Mouse (Mus musculus) forebrain, embryonic 16.5 days (tissue): ENCODE results near the gene Afg1l. TPM values are rescaled to one million over a fixed set of nuclear protein-coding genes. Genes with fewer than 3 reads are reported as not detected.

Experiments
- ATAC-seq: fragments of 200-750 bp; cut with Nextera tagmentation; 2 replicates; pipeline ENCODE4 v1.8.0; 2017; ENCODE audit warnings: mild to moderate bottlenecking, moderate library complexity
- H3K27ac ChIP-seq: fragments of 300-500 bp; sonication (generic); 2 replicates; pipeline ENCODE4 v1.5.1; 2014; ENCODE audit warnings: low read length, control low read depth
- H3K27me3 ChIP-seq: fragments of 300-500 bp; sonication (generic); replicated peaks from 2 replicates; pipeline ENCODE4 v1.6.1; 2014; ENCODE audit warnings: low read length; ENCODE audit not compliant: control insufficient read depth, insufficient read depth
- H3K36me3 ChIP-seq: fragments of 300-500 bp; sonication (generic); 2 replicates; pipeline ENCODE4 v1.6.1; 2014; ENCODE audit not compliant: control insufficient read depth, insufficient read depth
- H3K4me1 ChIP-seq: fragments of 300-500 bp; sonication (generic); replicated peaks from 2 replicates; pipeline ENCODE4 v1.6.1; 2014; ENCODE audit warnings: low read length; ENCODE audit not compliant: control insufficient read depth, insufficient read depth
- H3K4me2 ChIP-seq: fragments of 300-500 bp; sonication (generic); 2 replicates; pipeline ENCODE4 v1.6.1; 2014; ENCODE audit warnings: mild to moderate bottlenecking, low read length, control low read depth
- H3K4me3 ChIP-seq: fragments of 300-500 bp; sonication (generic); replicated peaks from 2 replicates; pipeline ENCODE4 v1.5.1; 2014; ENCODE audit warnings: mild to moderate bottlenecking, low read length, control low read depth
- H3K9ac ChIP-seq: fragments of 300-500 bp; sonication (generic); replicated peaks from 2 replicates; pipeline ENCODE4 v1.6.1; 2014; ENCODE audit warnings: low read depth, low read length, control low read depth
- H3K9me3 ChIP-seq: fragments of 300-500 bp; sonication (generic); 2 replicates; pipeline ENCODE4 v1.6.1; 2016; ENCODE audit warnings: low read length; ENCODE audit not compliant: control insufficient read depth
- WGBS: fragments of 180-500 bp; shearing (Covaris S2); extraction: QIAGEN DNeasy Blood & Tissue Kit; methylation state at CpG from one replicate; pipeline ENCODE4 v1.1.7; 2014; 5-methylcytosine and 5-hydroxymethylcytosine counted together
- polyA plus RNA-seq: library from polyadenylated mRNA; unstranded; fragments of >200 nt; fragmentation: Nextera tagmentation; extraction: Ambion mirVana; gene quantifications from 2 replicates; pipeline ENCODE4 v1.2.1, GENCODE M21; 2015

The Afg1l gene
- polyA plus RNA-seq, 1 experiment from 2014 or later = 6.9 TPM

GRCm38 (mm10) chr10:42297109-42297508 lies 181.3 kb downstream of the Afg1l start:
- Histone ChIP-seq H3K9me3 (no peaks in the 10 kb centered on the region), H3K4me1 (no peaks in the 10 kb centered on the region), H3K4me2 (no peak overlapping the region), H3K27me3 (no peaks in the 10 kb centered on the region), H3K4me3 (no peak overlapping the region), H3K27ac (no peak overlapping the region), H3K36me3 (no peaks in the 10 kb centered on the region), H3K9ac (no peak overlapping the region)
- 87% methylated on average over 2 of the region's 2 CpGs for WGBS
- no peak for ATAC-seq

DNA sequence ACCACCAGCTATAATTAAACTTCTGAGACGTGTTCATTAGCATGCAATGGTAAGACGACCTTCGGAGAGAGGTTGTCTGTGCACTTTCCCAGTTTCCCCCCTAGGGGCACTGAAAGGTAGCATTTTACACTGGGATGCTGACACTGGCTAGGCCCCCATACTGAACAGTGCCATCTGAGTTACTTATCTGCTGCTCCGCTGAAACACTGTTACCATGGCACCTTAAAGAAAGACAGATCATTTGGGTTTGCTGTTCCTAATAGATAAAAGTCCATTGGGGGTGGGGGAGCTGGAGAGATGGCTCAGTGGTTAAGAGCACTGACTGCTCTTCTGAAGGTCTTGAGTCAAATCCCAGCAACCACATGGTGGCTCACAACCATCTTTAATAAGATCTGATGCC lies 181.8 kb downstream of the Afg1l start:
- ATAC-seq = no peak
- H3K9ac ChIP-seq = no peak overlapping the region
- no peak overlapping the region for H3K4me3 ChIP-seq
- no peak overlapping the region for H3K27ac ChIP-seq
- H3K27me3 ChIP-seq = no peaks in the 10 kb centered on the region
- 53% methylated on average over 4 of the region's 4 CpGs for WGBS
- no peaks in the 10 kb centered on the region for H3K4me1 ChIP-seq
- H3K4me2 ChIP-seq = no peak overlapping the region
- no peaks in the 10 kb centered on the region for H3K36me3 ChIP-seq
- H3K9me3 ChIP-seq = no peaks in the 10 kb centered on the region

GRCm38 (mm10) chr10:42295028-42295427 lies 183.3 kb downstream of the Afg1l start:
- no peaks in the 10 kb centered on the region for H3K4me1 ChIP-seq
- H3K27ac ChIP-seq = no peak overlapping the region
- H3K36me3 ChIP-seq = no peaks in the 10 kb centered on the region
- no peaks in the 10 kb centered on the region for H3K9me3 ChIP-seq
- no peak overlapping the region for H3K9ac ChIP-seq
- H3K27me3 ChIP-seq = no peaks in the 10 kb centered on the region
- no peak overlapping the region for H3K4me2 ChIP-seq
- no peak overlapping the region for H3K4me3 ChIP-seq
- peak; percentile 78 for ATAC-seq
- WGBS = 6% methylated on average over 1 of the region's 1 CpGs

GRCm38 (mm10) chr10:42294392-42294791 lies 184.0 kb downstream of the Afg1l start:
- Histone ChIP-seq H3K27ac (no peak overlapping the region), H3K4me2 (no peak overlapping the region), H3K4me3 (no peak overlapping the region), H3K9ac (no peak overlapping the region), H3K36me3 (no peaks in the 10 kb centered on the region), H3K27me3 (no peaks in the 10 kb centered on the region), H3K9me3 (no peaks in the 10 kb centered on the region), H3K4me1 (no peaks in the 10 kb centered on the region)
- no peak for ATAC-seq
- 64% methylated on average over 2 of the region's 2 CpGs for WGBS

DNA sequence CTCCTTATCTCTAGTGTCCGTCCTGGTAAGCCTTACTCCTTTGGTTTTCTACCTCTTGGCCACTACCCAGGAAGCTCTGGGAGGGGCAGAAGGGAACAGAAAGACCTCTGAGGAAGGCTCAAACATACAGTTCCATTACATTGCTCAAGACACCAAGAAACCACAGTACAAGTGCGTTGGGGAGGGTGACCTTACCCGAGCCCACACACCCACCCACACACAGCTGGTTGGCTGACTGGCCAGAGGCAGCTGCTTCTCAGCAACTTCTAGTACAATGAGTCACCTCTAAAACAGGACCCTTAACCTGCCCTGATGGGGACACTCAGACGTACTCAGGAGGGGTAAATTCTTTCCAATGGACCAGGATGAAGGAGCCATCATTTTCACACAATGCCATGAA lies 184.5 kb downstream of the Afg1l start:
- no peaks in the 10 kb centered on the region for H3K4me1 ChIP-seq
- H3K27me3 ChIP-seq = no peaks in the 10 kb centered on the region
- no peak overlapping the region for H3K27ac ChIP-seq
- H3K4me3 ChIP-seq = no peak overlapping the region
- ATAC-seq = no peak
- WGBS = 81% methylated on average over 4 of the region's 4 CpGs
- H3K4me2 ChIP-seq = no peak overlapping the region
- no peaks in the 10 kb centered on the region for H3K9me3 ChIP-seq
- no peak overlapping the region for H3K9ac ChIP-seq
- no peaks in the 10 kb centered on the region for H3K36me3 ChIP-seq

- 61% methylated on average over 5 of the region's 5 CpGs for WGBS
- Histone ChIP-seq H3K9me3 (no peaks in the 10 kb centered on the region), H3K4me2 (no peak overlapping the region), H3K27me3 (no peaks in the 10 kb centered on the region), H3K4me3 (no peak overlapping the region), H3K27ac (no peak overlapping the region), H3K9ac (no peak overlapping the region), H3K36me3 (no peaks in the 10 kb centered on the region), H3K4me1 (no peaks in the 10 kb centered on the region)
- ATAC-seq = no peak
These were observed 187.0 kb downstream of the Afg1l start for GRCm38 (mm10) chr10:42291360-42291759.

DNA sequence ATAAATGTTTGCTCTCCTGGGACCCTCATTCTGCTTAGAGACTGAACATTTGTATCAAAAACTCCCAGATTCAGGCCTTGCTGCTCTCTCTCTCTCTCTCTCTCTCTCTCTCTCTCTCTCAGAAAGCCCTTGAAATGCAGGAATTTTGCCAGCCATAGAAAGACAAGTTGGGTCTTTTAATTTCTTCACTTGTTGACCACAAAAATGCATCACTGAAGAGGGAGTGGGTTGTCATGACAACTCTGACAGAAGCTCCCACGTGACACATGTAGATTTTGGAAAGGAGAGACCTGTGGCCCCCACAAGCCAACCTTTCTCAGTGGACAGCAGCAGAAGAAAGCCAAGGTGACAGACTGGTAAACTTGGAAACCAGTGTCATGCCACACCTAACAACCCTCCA lies 190.7 kb downstream of the Afg1l start:
- 50% methylated on average over 1 of the region's 1 CpGs for WGBS
- H3K4me2 ChIP-seq = no peak overlapping the region
- no peak overlapping the region for H3K9ac ChIP-seq
- no peak overlapping the region for H3K27ac ChIP-seq
- no peaks in the 10 kb centered on the region for H3K27me3 ChIP-seq
- no peak overlapping the region for H3K4me3 ChIP-seq
- no peaks in the 10 kb centered on the region for H3K4me1 ChIP-seq
- no peaks in the 10 kb centered on the region for H3K36me3 ChIP-seq
- H3K9me3 ChIP-seq = no peaks in the 10 kb centered on the region
- ATAC-seq = no peak

DNA sequence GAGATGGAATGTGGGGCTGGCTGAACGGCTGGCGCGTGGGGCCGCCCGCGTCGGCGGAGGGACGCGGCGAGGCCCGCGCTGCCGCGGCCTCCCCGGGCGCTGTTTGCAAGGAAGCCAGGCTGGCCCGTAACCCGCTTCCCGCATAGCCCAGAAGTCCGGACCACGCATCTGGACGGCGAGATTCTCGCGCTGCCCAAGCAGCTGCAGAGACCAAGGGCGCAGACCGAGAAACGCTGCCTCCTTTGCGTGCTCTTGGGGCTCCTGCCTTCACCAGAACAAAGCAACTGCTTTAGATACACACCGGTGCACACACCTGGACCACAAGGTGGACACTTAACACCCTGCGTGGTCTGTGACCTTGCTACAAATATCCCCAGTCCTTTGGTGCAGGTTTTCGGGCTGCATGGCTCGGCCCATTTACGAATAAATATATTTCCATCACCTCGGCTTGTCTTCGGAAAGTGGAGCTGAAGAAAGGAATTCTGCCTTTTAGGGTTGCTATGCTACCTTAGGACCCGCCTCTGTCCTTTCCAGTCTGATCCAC lies 200.0 kb downstream of the Afg1l start:
- Histone ChIP-seq H3K4me3 (peak overlapping the region; percentile 90), H3K4me2 (peak overlapping the region; percentile 96), H3K4me1 (peaks cover 27% of the 10 kb centered on the region), H3K36me3 (no peaks in the 10 kb centered on the region), H3K27me3 (peaks cover 2% of the 10 kb centered on the region; the same call in 1 of the 2 replicates), H3K9ac (peak overlapping the region; percentile 69), H3K27ac (peak overlapping the region; percentile 99), H3K9me3 (no peaks in the 10 kb centered on the region)
- WGBS = under 1% methylated on average over 36 of the region's 38 CpGs
- ATAC-seq = no peak

- H3K9me3 ChIP-seq = no peaks in the 10 kb centered on the region
- peak overlapping the region; percentile 77 for H3K9ac ChIP-seq
- peaks cover 30% of the 10 kb centered on the region for H3K4me1 ChIP-seq
- H3K4me3 ChIP-seq = peak overlapping the region; percentile 90
- WGBS = under 1% methylated on average over 75 of the region's 78 CpGs
- ATAC-seq = peak; percentile 92
- no peaks in the 10 kb centered on the region for H3K36me3 ChIP-seq
- H3K4me2 ChIP-seq = peak overlapping the region; percentile 96
- H3K27ac ChIP-seq = peak overlapping the region; percentile 99
- H3K27me3 ChIP-seq = peaks cover 2% of the 10 kb centered on the region; the same call in 1 of the 2 replicates
These were observed 200.7 kb downstream of the Afg1l start for GRCm38 (mm10) chr10:42277476-42278306.
